Mouse (Mus musculus) cerebellum, postnatal 14 days (tissue): Measurements from ENCODE around the gene Rplp2.
A peak's percentile ranks its signal among the peaks of the same experiment; 100 is the strongest.
"Not testable (repeated sequence)": the region's sequence is repeated elsewhere in the genome, so short reads cannot be mapped to it uniquely, and the experiment has no call there.

Source experiments
- DNase-seq, 2 experiments: peaks; one replicate each; pipeline ENCODE4 v3.0.0; 2021; ENCODE audit warnings: mixed read lengths in 2 of 2

Gene Rplp2

DNA sequence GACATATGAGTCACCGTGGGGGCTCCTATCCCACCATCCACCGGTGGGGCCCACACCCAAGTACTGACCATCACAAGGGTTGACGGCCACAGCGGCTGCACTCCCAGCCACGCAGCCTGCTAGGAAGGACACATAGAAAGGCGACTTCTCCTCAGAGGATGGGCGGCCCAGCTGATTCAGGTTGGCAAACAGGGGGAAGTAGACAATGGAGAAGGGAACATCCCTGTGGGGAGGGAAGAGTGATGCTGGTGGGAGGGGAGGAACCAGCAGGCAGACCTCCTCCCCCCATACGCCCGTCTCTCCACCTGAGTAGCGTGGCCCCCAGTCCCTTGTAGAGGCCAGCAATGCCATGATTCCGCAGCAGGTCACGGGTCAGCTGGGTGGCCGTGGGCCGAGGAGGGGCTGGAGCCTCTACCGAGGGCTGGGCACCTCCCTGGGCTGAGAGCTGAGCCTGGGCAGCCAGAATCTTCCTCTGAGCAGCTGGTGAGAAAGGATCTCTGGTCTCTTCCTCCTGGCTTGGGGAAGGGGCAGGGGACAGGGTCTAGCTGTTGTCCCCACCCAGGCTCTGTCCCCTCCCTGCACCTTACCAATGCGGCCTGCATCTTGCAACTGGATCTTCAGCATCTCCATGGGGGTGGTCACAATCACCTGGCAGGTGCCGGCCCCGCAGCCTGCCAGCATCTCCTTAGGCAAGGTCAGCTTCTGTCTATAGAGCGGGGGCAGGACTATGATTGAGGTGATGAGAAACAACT lies 15.6 kb upstream of the Rplp2 start:
- peak in 1 of 2 experiments; percentile 38 for DNase-seq

DNA sequence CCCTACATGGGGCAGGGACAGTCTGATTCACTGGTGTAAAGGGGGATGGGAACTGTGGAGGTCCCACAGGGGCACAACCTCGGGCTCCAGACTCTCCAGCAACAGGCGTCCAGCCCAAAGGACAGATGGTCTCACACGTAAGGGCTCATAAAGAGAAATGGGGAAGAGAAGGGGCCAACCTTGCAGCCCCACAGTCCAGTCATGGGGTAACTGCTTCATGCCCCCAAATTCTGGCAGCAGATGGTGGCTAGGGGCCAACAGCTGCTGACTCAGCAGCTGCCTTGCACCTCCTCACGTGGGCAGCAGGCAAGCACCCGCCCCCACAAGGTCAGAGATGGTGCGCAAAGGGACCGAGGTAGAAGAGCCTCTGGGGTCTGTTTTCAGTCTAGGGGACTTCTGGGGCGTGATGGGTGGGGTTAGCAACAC lies 15.0 kb upstream of the Rplp2 start:
- peak; percentile 66 to 78 for DNase-seq

DNA sequence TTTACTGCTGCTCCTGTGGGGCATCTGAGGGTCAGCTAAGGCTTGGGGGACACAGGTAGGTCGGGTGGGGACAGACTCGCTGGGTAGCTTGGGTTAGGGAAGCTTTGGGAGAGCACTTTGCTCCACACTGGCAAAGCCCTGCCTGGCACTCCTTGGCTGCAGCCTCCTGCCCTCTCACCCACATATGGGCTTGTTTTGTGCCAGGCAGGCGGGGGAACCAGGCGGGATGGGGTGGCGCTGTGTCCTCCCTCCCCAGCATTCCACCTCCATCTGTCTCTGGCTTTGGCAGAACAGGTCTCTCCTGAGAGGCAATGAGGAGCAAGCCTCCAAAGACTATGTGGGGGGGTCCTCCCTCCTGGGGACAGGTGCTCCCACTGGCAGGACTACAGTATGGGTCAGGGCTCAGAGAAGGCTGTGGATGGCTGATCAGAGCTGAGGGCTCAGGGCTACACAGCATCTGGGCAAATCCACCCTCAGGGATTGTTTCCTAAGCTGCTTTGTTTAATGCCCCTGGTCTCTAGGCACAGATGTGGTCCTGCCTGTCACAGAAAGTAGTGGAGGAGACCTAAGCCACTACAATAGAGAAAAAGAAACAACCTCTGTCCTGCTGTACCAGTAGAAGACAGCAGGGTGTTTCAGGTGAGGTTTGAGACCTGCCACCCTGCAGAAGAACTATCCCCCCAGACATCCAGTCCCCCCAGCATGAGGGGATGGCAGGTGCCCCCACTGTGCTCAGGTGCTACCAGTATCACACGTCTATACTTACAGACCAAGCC lies 14.2 kb upstream of the Rplp2 start:
- DNase-seq, result peak; percentile 87 to 92

DNA sequence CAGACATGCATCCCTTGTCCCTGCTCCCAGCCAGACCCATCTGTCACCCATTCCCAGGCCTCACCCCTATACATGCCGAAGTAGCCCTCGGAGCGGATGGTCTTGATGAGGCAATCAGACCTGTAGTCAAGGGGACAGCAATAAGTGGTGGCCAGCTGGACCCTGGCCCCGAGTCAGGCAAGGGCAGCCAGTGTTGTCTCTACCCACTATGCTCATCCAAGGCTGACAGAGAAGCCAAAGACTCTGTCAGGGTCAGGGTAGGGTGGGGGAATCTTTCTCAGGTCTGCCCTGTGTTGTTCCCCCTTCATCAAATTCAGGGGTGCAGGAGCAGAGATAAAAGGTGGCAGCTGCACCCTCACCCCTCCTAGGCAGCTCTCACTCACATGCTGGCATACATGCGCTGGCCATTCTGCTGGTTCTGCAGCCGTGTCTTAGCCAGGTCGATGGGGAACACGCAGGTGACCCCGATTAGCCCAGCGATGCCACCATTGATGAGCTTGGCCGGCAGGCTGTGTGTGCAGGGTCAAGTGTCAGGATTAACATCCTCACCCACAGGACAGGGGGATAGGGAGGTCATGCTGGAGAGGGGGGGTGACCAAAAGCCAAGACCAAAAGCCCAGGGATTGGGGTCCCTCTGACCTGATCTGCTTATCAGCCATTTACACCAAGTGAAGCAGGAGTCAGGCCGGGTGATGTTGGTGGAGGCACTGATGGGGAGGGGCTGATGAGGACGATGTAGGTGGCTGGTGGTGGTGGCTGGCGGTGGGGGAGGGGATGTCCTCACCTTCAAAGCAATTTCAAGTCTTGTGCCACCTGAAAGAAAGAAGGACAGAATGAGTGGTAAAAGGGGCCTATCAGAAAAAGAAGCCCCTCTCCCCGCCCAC lies 13.4 kb upstream of the Rplp2 start:
- DNase-seq, result peak; percentile 74 to 77

DNA sequence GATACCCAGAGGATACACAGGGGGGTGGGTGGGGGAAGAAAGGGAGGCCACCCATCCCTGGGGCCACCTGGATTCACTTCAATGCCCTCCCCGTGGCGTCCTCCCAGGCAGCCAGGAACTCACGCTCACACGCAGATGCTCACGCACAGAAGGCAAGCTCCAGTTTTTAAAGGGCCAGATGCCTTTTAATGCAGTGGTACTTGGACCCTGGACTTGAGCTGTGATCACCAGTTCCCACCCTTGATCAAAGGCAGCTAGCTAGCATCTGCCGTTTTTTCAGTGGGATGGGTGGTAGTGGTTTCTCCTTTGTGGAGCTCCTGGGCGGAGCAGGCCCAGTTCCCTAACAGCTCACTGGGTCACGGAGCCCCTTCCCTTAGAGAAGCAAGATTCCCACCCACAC lies 12.7 kb upstream of the Rplp2 start:
- DNase-seq, result peak; percentile 77 to 84

DNA sequence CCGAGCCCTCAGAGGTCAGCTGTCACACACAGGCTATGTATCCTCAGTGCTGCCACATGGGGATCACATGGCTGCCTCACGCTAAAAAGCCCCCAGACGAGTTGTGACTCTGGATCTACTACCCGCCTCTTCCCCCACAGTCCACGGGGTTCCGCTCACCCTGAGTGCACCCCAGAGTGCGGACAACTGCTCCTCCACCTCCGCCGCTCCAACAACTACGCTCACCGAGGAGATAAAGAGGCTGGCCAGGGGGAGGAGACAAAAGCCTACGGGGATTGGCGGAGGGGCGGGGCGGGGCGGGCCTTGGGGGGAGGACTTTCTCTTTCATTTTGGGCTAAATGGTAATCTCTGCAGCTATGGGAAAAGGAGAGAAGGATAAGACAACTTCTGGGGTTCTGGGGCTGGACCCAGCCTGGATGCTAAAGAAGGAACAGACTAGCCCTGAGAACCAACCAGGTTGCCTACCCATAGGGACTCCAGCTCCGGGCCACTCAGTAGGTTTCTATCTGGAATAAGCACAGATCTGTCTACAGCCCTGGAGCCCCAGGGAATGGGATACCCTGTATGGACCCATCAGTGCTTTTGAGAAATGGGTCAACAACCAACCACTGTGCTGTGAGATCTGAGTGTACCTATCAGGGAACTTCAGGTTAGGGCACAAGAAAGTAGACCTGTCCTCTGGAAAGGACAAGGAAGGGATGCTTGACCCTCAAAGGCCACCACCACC lies 11.9 kb upstream of the Rplp2 start:
- peak; percentile 79 to 81 for DNase-seq

DNA sequence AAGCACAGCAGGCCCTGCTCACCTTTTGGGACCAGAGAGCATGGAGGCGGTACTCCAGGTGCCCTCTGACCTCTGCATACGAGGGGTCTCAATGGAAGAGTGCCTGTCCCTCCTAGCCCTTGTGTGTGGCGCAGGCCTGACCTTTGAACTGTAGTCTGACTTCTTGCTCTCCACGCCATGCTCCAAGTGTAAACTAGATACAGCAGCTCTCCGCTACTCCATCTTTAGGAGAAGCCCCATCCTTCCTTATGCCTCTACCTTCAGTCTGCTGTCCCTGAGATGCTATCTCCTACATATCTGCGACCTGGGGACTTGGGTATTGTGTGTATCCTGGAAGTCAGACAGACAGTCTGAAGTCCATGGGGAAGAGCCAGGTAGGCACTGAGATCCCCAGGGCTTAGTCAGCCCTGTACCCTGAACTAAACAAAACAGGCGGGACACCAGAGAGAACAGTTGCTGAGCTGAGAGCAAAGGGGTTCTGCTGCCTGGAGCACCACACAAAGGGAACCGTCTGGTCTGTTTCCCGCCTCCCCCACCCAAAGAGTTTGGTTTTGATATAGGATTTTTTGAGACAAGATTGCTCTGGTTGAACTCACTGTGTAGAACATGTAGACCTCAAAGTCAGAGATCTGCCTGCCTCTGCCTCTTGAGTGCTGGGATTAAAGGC lies 11.2 kb upstream of the Rplp2 start:
- DNase-seq, result peak; percentile 29 to 37

DNA sequence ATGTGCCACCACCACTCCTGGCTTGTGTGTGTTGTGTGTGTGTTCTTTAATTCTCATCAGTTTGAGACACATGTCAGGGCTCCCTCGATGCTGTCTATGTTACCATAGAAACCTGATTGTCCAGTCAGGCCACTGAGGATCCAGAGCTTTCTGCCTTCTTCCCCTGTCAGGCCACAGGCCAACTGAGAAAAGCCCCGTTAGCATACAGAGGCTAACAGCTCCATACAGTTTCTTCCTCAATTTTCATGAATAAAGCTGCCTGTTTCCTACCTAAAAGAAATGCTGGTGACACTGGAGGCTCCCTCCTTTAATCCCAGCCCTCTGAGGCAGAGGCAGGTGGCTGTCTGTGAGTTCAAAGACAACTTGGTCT lies 10.7 kb upstream of the Rplp2 start:
- peak; percentile 22 for DNase-seq

DNA sequence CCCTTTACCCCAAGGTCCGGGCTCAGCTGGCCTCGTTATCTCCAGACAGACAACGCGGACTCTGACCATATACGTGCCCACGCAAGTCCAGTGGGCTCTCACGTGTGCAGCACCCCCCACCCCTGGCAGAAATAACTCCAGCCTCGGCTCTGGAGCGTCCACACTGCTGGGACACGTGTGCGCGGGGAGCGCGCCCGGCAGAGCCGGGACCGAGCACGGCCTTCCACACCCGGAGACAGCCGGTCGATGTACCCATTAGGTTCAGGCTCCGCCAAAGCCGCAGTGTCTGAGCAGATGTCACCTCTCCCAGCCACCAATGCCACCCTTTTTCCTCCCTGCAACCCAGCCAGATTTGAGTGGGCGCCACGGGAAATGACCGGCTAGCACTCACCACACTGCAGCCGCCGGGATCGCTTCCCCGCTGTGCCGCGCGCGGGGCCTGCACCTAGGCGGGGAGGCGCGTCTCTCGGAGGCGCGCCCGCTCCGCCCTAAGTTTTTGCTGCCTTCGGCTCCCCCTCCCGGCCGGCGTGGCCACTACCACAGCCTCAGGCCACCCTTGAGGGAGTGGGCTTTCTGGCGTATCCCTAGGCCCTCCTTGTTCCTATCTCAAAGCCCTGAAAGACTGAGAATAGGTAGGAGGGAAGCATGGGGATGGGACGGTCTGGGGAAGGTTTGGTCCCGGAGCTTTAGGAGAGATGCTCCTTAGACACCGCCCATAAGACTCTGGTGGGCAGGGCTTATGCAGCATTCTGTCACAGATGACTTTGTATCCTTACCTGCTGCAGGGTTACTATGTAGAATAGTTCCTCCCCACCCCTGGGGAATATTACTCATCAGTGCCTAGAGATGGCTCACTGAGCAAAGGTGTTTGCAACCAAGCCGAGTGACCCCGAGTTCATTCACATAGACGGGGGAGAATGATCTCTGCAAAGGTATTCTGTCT lies 9.7 kb upstream of the Rplp2 start, which contains the start of gene Slc25a22:
Slc25a22 (minus strand) TSS at position 715 of the 943 bp plus-strand sequence.
- peak; percentile 92 for DNase-seq

DNA sequence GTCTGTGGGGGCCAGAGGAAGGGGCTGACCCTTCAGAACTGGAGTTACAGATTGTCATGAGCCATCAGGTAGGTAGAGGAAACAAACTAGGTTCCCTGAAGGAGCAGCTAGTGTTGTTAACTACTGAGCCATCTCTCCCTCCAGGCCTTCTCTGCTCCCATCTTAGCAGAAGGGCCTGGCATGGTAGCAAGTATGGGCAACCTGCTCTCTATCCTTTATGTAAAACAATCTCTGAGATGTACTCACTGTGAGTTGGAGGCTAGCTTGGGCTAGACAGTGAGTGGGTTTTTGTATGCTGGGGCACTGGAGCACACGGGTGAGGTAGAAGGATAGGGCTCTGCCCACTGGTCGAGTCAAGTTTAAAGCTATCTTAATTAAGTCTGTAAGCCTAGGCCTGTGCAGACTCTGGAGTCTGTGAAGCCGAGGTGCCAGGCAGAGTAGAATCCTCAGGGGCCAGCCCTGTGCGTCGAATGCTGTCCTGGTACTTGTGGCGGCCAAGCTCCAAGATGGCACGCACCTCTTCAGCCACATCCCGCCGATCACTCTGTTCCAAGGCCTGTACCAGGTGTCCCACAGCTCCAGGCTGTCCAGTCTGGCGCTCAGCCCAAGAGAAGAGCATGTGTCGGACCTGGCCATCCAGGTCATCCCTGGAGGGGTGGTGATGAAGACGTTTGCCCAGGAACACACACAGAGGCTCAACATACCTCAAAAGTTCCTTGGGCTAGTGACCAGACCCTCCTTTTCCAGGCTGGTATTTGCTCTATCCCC lies 8.8 kb upstream of the Rplp2 start:
- peak; percentile 85 to 90 for DNase-seq

DNA sequence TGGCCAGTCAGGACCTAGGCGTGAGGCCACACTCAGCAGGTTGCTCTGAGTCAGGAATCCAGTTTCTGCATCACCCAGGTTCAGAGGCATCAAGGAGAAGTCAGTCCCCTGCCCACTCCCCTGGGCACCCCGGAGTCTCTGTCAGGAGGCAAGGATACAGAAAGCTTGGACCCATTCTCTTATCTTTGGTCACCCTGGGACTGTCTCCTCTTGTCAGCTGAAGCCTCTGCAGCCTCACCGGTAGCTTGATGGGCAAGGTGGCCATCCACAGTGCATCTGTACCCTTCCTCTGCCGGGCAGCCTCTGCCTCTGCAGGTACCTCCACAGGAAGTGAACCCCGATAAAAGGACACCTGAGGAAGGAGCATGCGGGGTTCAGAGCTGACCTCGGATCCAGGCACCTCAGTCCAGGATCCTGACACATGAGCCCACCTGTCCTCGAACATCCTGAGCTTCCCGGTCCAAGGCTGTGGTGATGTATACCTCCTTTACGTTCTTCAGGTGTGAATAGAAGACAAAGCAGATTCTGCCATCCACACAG lies 8.0 kb upstream of the Rplp2 start:
- peak in 1 of 2 experiments; percentile 34 for DNase-seq

DNA sequence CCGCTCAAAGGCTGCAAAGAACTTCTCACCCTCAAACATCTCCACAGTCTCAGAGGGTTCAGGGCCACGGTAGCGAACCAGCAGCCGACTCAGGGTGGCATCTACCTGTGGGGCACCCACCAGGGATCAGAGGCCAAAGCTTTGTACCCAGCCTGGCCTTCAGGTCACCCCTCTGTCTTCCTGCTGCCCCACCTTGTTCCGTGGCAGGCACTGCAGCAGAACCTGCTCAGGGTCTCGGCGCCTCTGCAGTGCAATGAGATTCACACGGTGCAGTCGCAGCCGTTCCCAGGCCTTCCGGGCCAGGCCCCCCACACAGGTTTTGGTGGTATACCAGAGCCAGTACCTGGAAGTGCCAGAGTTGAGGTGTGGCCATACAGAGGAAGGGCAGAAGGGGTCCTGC lies 7.4 kb upstream of the Rplp2 start:
- DNase-seq, result peak; percentile 14 to 17

DNA sequence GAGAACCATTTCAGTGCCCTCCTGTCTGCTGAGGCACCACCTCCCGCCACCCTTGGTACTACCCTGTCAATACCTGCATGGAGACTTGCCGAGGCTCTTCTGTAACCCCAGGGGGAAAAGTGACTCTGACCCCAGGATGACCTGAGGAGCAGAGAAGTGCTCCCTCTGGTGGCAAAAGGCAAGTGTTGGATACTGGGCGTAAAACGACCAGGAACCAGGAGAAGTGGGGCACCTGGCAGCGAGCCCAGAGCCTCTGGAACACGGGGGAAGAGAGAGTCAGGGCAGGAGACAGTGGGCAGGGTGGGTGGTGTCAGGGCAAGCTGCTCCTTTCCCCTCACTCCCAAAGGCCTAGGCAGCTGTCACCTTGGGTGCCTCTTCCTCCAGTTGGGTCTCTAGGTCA lies 6.6 kb upstream of the Rplp2 start:
- DNase-seq, result peak; percentile 73 to 87

DNA sequence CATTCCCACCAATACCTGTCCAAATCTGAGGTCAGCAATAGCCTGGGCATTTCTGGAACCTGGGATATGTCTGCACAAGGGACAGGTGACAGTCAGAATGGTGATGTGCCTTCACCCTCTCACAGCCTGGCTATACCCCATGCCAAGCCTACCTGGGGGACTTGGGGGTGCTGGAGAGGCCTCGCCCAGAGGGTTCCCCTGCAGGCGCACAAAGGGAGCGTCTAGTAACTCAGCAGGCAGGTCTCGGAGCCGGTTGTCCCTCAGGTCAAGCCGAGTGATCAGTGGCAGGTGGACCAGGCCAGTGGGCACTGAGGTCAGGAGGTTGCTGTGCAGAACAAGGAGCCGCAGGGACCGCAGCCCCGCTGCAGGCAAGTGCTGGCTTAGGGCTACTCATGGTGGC lies 5.7 kb upstream of the Rplp2 start:
- peak in 1 of 2 experiments; percentile 15 for DNase-seq

DNA sequence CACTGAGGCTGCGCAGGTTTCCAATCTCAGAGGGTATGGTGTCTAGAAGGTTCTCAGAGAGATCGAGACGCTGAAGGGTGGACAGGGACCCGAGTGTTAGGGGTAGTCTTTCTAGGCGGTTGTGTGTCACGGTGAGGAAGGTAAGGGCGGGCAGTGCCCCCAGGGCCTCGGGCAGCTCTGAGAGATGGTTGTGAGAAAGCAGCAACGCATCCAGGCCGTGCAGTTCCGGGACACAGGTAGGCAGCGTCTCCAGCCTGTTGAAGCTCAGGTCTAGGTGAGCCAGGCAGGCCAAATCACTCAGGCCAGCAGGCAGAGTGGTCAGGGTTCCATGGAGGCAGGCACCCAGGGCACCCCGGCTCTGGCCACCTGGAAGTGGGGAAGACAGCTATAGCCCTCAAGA lies 5.0 kb upstream of the Rplp2 start:
- no peak for DNase-seq

DNA sequence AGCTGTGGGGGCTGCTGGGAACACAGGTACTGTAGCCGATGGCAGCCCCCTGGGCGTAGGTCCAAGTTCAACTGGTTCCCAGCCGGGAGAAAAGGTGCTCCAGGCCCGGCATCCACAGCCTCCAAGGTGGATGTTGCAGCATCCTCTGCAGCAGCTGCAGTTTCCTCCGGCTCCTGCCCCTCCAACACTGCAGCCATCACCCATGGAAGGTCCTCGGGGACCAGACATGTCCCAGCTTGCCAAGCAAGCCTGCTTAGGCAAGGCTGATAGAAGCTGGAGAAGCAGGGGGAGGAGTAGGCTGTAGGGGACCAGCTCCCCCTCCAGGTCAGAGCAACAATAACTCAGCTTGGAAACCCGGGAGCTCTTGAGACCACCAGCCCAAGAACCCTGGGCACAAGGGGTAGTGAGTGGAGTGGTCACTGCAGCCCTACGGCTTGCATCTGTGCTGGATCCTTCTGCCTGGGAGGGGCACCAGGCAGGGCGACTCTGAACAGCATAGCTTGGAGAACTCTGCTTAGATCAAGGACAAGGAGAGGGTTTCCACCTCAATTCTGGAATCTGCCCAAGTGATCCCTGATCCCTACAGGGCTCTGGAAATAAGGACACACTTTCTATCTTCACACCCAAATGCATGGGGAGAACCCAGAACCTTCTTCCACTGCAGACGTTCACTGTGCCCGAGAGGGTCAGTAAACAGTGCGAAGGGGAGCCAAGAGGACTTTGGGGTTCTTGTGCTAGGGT lies 3.9 kb upstream of the Rplp2 start:
- peak; percentile 27 to 52 for DNase-seq

DNA sequence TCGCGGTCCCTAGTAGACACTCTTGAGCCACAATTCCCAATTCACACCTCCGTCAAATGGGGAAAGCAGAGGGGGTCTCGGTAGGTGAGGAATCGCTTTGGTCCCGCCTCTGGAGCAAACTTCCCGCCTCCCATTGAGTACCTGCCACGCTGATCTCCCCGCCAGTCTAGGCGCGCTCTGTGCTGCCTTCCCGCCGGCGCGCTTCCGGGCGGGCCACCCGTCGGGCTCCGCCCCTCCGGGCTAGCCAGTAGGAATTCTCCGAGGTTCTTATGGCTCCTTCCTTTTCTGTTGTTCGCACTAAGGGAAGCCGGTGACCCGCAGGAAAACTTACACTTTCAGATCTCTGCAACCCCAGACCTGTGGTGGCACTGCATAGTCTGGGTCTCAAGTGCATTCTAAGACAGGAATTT lies 3.3 kb upstream of the Rplp2 start, which contains the start of gene Pidd1:
Pidd1 (minus strand) TSS at position 198 of the 410 bp plus-strand sequence.
- peak; percentile 19 to 25 for DNase-seq

DNA sequence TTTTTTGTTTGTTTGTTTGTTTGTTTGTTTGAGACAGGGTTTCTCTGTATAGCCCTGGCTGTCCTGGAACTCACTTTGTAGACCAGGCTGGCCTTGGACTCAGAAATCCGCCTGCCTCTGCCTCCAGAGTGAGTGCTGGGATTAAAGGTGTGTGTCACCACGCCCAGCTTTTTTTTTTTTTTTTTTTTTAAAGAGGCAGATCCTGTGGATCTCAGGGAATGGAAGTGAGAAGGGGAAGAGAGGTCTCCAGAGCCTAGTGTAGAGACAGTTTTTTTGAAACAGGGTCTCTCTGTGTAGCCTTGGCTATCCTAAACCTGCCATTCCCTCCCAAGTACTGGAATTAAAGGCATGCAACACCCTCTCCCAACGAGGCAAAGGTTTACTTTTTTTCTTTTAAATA lies 796 bp upstream of the Rplp2 start:
- not testable (repeated sequence) for DNase-seq

DNA sequence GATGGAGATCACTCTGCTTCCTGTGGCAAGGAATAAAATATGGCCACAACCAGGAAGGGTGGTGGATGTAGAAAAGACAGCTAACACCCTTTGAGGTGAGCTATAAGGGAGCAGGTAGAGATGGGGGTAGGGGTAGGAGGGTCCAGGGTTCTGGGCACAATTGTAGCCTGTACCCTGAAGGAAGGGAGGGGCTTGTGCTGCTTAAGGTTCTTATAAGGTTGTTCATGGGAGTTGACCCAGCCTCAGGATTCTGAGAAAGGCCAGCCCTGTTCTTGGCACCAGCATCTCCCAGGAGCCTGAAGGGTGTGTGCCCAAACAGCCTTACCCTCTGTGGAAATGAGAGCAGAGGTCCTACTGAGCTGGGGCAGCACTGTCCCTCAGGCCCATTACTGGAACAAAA lies 4.8 kb downstream of the Rplp2 start:
- no peak for DNase-seq
